ENCODE assay signal across 16 mouse cellular contexts in the genomic region with DNA sequence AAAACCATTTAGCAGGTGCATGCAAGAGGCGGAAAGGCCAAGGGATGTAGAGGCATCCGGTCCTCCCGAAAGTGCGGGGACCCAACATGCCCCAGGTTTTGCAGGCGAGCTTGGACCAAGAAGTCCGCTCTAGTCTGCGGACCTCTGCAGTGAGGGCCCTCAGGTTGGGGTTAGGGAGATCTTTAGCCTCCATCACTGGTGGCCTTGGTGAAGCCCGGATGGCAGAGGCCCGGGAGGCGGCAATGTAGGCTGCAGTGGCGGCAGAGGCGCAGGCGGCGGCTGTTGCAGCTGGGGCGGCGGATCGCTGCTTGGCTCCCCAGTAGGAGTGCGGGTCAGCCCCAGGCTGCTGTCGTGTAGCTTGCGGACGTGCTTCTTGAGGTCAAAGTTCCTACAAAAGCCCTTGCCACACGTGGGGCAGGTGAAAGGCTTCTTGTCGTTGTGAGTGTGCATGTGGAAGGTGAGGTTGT. TPM values are rescaled to one million over a fixed set of nuclear protein-coding genes. Genes with fewer than 3 reads are reported as not detected.
A peak's percentile ranks its signal among the peaks of the same experiment; 100 is the strongest.
DNase-seq lines count a peak whose midpoint lies in the region; ATAC-seq and TF ChIP-seq lines count a peak whose summit lies in the region.
"Had no signal": no experiment of that assay in that cellular context is flagged by ENCODE, and none has a peak within 500 bp of the region (broad histone marks: within the 10 kb centered on the region; RNA-seq: fewer than 3 reads in every experiment).

No protein-coding gene starts in this region.

- H3K27me3 ChIP-seq in neural tube, embryonic 15.5 days (replicated peaks), result peaks cover 82% of the 10 kb centered on the region
- peaks cover 89% of the 10 kb centered on the region for H3K27me3 ChIP-seq in forebrain, postnatal 0 days (ENCODE audit: insufficient read depth, low read length)

- no peak for ATAC-seq in neural tube, embryonic 15.5 days (ENCODE audit: low FRiP score)
- ATAC-seq in forebrain, postnatal 0 days, result no peak
- ATAC-seq in monocyte, adult 5-6 weeks (replicated peaks; ENCODE audit: insufficient number of reproducible peaks, low FRiP score, low TSS enrichment, poor library complexity, severe bottlenecking), result no peak
- ATAC-seq: intestine, embryonic 16.5 days had no signal

- H3K36me3 ChIP-seq in neural tube, embryonic 15.5 days, result no peaks in the 10 kb centered on the region
- no peaks in the 10 kb centered on the region for H3K36me3 ChIP-seq in forebrain, postnatal 0 days (ENCODE audit: insufficient read depth)
- H3K36me3 ChIP-seq: liver, embryonic 13.5 days had no signal

- H3K4me2 ChIP-seq in neural tube, embryonic 15.5 days, result no peak overlapping the region
- no peak overlapping the region for H3K4me2 ChIP-seq in forebrain, postnatal 0 days (ENCODE audit: low read depth)
- H3K4me2 ChIP-seq: liver, embryonic 13.5 days had no signal

- 1% methylated on average over 23 of the region's 23 CpGs for WGBS in neural tube, embryonic 15.5 days
- 4% methylated on average over 23 of the region's 23 CpGs for WGBS in forebrain, postnatal 0 days

- H3K9ac ChIP-seq in neural tube, embryonic 15.5 days (replicated peaks), result no peak overlapping the region
- H3K9ac ChIP-seq in forebrain, postnatal 0 days, result no peak overlapping the region
- H3K9ac ChIP-seq: liver, embryonic 13.5 days had no signal

- peaks cover 18% of the 10 kb centered on the region for H3K4me1 ChIP-seq in neural tube, embryonic 15.5 days
- H3K4me1 ChIP-seq in forebrain, postnatal 0 days (ENCODE audit: insufficient read depth), result no peaks in the 10 kb centered on the region
- H3K4me1 ChIP-seq: liver, embryonic 13.5 days had no signal

- H3K27ac ChIP-seq in neural tube, embryonic 15.5 days (replicated peaks), result no peak overlapping the region
- H3K27ac ChIP-seq in forebrain, postnatal 0 days (ENCODE audit: low read depth, low read length), result no peak overlapping the region
- H3K27ac ChIP-seq in layer of hippocampus, adult 2 months, result no peak overlapping the region
- H3K27ac ChIP-seq: heart, adult 2 months; liver, embryonic 13.5 days had no signal

- H3K4me3 ChIP-seq in neural tube, embryonic 15.5 days (replicated peaks), result no peak overlapping the region
- no peak overlapping the region for H3K4me3 ChIP-seq in forebrain, postnatal 0 days (ENCODE audit: low read depth, low read length)
- H3K4me3 ChIP-seq in layer of hippocampus, adult 2 months, result no peak overlapping the region
- H3K4me3 ChIP-seq: heart, adult 2 months; liver, embryonic 13.5 days had no signal

- no peak for TF ChIP-seq CTCF in forebrain, postnatal 0 days (IDR thresholded peaks at IDR 0.05; ENCODE audit: low read depth)
- no peak for TF ChIP-seq CTCF in layer of hippocampus, adult 2 months (conservative IDR thresholded peaks at IDR 0.05)

- peak; percentile 20 to 43 for DNase-seq in cerebellum, postnatal 14 days
- DNase-seq in cerebellum, adult 9-10 months, result no peak
- peak; percentile 67 for DNase-seq in neural tube, embryonic 10.5 days (ENCODE audit: extremely low spot score, low spot score)
- peak; percentile 31 for DNase-seq in forebrain, postnatal 0 days
- no peak for DNase-seq in right cerebral cortex, postnatal 4 days
- no peak for DNase-seq in layer of hippocampus, adult 2 months (ENCODE audit: low spot score in 2 of 2)
- DNase-seq: adrenal gland, postnatal 36 days; heart, adult 2 months; liver, embryonic 13.5 days; lung, postnatal 10 days; spleen, adult 18-20 months had no signal

- 0 out of 2 replicates have a peak, but pooled peaks cover 3% of the 10 kb centered on the region for H3K9me3 ChIP-seq in neural tube, embryonic 15.5 days (replicated peaks)
- H3K9me3 ChIP-seq in forebrain, postnatal 0 days (ENCODE audit: low read length), result no peaks in the 10 kb centered on the region
- H3K9me3 ChIP-seq: liver, embryonic 13.5 days had no signal

RNA-seq across cellular contexts. Expression of gene Fezf1, which starts 2.6 kb away (rescaled TPM):
- polyA plus RNA-seq in neural tube, embryonic 15.5 days (2015; fragmentation: Nextera tagmentation; extraction: Ambion mirVana), result not detected in 2 replicates
- total RNA-seq in forebrain, postnatal 0 days (2014; rRNA removed), result 6.1 and 19.7 TPM in 2 replicates
- 4.5 and 10.0 TPM in 2 replicates for polyA plus RNA-seq in forebrain, postnatal 0 days (2015; fragmentation: Nextera tagmentation; extraction: Ambion mirVana)
- total RNA-seq in monocyte, adult 5-6 weeks (2017), result not detected in 3 replicates
- not detected for total RNA-seq in layer of hippocampus, adult 2 months (2021)
- total RNA-seq: adrenal gland, postnatal 36 days; ES-E14; heart, adult 2 months; heart, postnatal 10 days had no signal
- polyA plus RNA-seq: heart, adult 2 months; intestine, embryonic 16.5 days; liver, embryonic 13.5 days had no signal

Comparison
In these comparisons a context has a peak if more than half of its experiments do, and no peak if none do; other contexts are left out.
1. DNase-seq: peak in cerebellum, postnatal 14 days (2 of 2), neural tube, embryonic 10.5 days (single experiment) and forebrain, postnatal 0 days (single experiment); none in cerebellum, adult 9-10 months (single experiment), right cerebral cortex, postnatal 4 days (single experiment) and layer of hippocampus, adult 2 months (0 of 2).